Comparison of ENCODE assay signal across 9 mouse cellular contexts in the genomic region with DNA sequence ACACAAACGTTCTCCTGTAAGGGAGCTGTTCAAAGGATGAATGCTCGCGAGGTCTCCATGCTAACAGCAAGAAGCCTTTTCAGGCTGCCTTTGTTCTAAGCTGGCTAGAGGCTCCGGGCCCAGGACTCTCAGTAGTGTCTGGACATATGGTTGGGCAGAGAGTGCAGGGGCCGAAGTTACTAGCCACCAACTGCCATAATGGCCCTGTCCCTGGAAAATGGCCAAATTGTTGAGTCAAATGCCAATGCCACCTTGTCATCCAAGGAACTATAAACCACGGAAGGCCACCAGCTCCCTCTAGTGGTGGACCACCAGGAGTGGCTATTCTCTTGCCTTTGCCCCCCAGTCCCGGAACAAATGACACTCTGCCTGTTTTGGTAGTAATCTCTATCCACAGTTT.
A peak's percentile ranks its signal among the peaks of the same experiment; 100 is the strongest.
DNase-seq lines count a peak whose midpoint lies in the region; ATAC-seq and TF ChIP-seq lines count a peak whose summit lies in the region.
"Had no signal": no experiment of that assay in that cellular context is flagged by ENCODE, and none has a peak within 500 bp of the region (broad histone marks: within the 10 kb centered on the region; RNA-seq: fewer than 3 reads in every experiment).

No protein-coding gene starts in this region.

- H3K36me3 ChIP-seq in intestine, postnatal 0 days (ENCODE audit: control insufficient read depth, insufficient read depth) = no peaks in the 10 kb centered on the region
- no peaks in the 10 kb centered on the region for H3K36me3 ChIP-seq in intestine, embryonic 16.5 days (ENCODE audit: control insufficient read depth, insufficient read depth, low read length)
- no peaks in the 10 kb centered on the region for H3K36me3 ChIP-seq in hindbrain, embryonic 13.5 days
- H3K36me3 ChIP-seq: embryonic facial prominence, embryonic 13.5 days had no signal

- DNase-seq in adrenal gland, adult 8-10 months = peak; percentile 69
- peak; percentile 76 for DNase-seq in embryo, embryonic 10 days (ENCODE audit: low spot score)
- DNase-seq in left cerebral cortex, adult 9 months (ENCODE audit: low spot score in 2 of 2) = peak; percentile 47 to 67
- peak; percentile 41 for DNase-seq in neural tube, embryonic 10.5 days (ENCODE audit: extremely low spot score, low spot score)
- peak; percentile 56 for DNase-seq in thymus, postnatal 25 days

- no peak overlapping the region for H3K4me3 ChIP-seq in intestine, postnatal 0 days (ENCODE audit: low read depth, low read length)
- no peak overlapping the region for H3K4me3 ChIP-seq in intestine, embryonic 16.5 days (ENCODE audit: low read length)
- no peak overlapping the region for H3K4me3 ChIP-seq in hindbrain, embryonic 13.5 days
- H3K4me3 ChIP-seq: embryonic facial prominence, embryonic 13.5 days had no signal

- TF ChIP-seq CTCF in intestine, postnatal 0 days (IDR thresholded peaks at IDR 0.05; ENCODE audit: low read depth) = peak; percentile 85

- no peaks in the 10 kb centered on the region for H3K27me3 ChIP-seq in intestine, postnatal 0 days (replicated peaks; ENCODE audit: control insufficient read depth, insufficient read depth, low read length)
- H3K27me3 ChIP-seq in intestine, embryonic 16.5 days (replicated peaks; ENCODE audit: control insufficient read depth, insufficient read depth, low read length) = no peaks in the 10 kb centered on the region
- H3K27me3 ChIP-seq in hindbrain, embryonic 13.5 days = no peaks in the 10 kb centered on the region
- H3K27me3 ChIP-seq: embryonic facial prominence, embryonic 13.5 days had no signal

- 50% methylated on average over 7 of the region's 7 CpGs for WGBS in intestine, postnatal 0 days
- 47% methylated on average over 7 of the region's 7 CpGs for WGBS in intestine, embryonic 16.5 days
- 35% methylated on average over 7 of the region's 7 CpGs for WGBS in hindbrain, embryonic 13.5 days

- no peak overlapping the region for H3K4me2 ChIP-seq in intestine, postnatal 0 days (replicated peaks; ENCODE audit: low read depth)
- H3K4me2 ChIP-seq in intestine, embryonic 16.5 days (ENCODE audit: low read depth, low read length) = no peak overlapping the region
- H3K4me2 ChIP-seq in hindbrain, embryonic 13.5 days = no peak overlapping the region
- H3K4me2 ChIP-seq: embryonic facial prominence, embryonic 13.5 days had no signal

- no peaks in the 10 kb centered on the region for H3K9me3 ChIP-seq in intestine, postnatal 0 days (ENCODE audit: control insufficient read depth)
- no peaks in the 10 kb centered on the region for H3K9me3 ChIP-seq in intestine, embryonic 16.5 days (ENCODE audit: control insufficient read depth, low read length)
- H3K9me3 ChIP-seq in hindbrain, embryonic 13.5 days = no peaks in the 10 kb centered on the region
- H3K9me3 ChIP-seq: embryonic facial prominence, embryonic 13.5 days had no signal

- H3K9ac ChIP-seq in intestine, postnatal 0 days (ENCODE audit: low read depth, low read length) = no peak overlapping the region
- H3K9ac ChIP-seq in intestine, embryonic 16.5 days (ENCODE audit: low read depth, low read length) = no peak overlapping the region
- no peak overlapping the region for H3K9ac ChIP-seq in hindbrain, embryonic 13.5 days
- H3K9ac ChIP-seq: embryonic facial prominence, embryonic 13.5 days had no signal

- no peak for ATAC-seq in intestine, postnatal 0 days
- no peak for ATAC-seq in intestine, embryonic 16.5 days
- peak; percentile 65; the same call in 1 of the 2 replicates for ATAC-seq in hindbrain, embryonic 13.5 days (ENCODE audit: low FRiP score)

- no peak overlapping the region for H3K27ac ChIP-seq in intestine, postnatal 0 days (ENCODE audit: low read depth, low read length)
- no peak overlapping the region for H3K27ac ChIP-seq in intestine, embryonic 16.5 days (ENCODE audit: low read length)
- H3K27ac ChIP-seq in hindbrain, embryonic 13.5 days = no peak overlapping the region
- H3K27ac ChIP-seq: embryonic facial prominence, embryonic 13.5 days had no signal

- no peaks in the 10 kb centered on the region for H3K4me1 ChIP-seq in intestine, postnatal 0 days (replicated peaks; ENCODE audit: control insufficient read depth, insufficient read depth, low read length)
- no peaks in the 10 kb centered on the region for H3K4me1 ChIP-seq in intestine, embryonic 16.5 days (ENCODE audit: control insufficient read depth, insufficient read depth, low read length)
- no peaks in the 10 kb centered on the region for H3K4me1 ChIP-seq in hindbrain, embryonic 13.5 days (replicated peaks)
- H3K4me1 ChIP-seq: embryonic facial prominence, embryonic 13.5 days had no signal
